Mouse (Mus musculus): ENCODE results near the gene H3f3b. TPM values are rescaled to one million over a fixed set of nuclear protein-coding genes. Genes with fewer than 3 reads are reported as not detected.

H3f3b gene
- total RNA-seq, 2 experiments from 2014 or later: 735 to 808 TPM

DNA sequence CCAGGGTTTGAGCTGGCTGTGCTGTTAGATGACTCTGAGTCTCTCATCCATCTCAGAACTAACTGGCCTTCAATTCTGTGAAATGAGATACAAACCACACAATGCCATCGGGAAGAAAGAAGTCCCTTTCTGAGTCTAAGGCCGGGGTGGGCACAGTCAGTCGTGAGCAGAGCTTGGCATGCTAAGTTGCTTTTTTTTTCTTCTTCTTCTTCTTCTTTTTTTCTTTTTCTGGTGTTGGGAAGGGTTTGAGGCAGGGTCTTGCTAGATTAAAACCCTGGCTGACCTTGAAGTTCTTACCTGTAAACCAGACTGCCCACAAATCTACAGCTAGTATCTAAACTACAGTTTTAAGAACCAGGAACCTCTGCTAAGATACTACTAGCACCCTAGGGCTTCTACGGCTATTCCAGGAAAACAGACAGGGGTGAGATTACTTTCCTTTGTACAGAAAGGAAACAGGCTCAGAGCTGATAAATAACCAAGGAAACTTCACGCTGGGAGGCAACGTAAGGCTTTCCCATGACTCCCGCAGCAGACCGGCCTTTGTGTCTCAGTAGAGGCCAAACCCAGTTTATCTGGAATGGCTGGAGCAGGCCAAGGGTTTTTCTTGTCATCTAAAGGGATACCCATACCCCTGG is 23.5 kb downstream of the H3f3b start:
- ATAC-seq (ENCODE audit: poor library complexity, severe bottlenecking): no peak

GRCm38 (mm10) chr11:116002894-116003293 is 24.9 kb downstream of the H3f3b start:
- no peak for ATAC-seq (ENCODE audit: poor library complexity, severe bottlenecking)

- no peak for ATAC-seq (ENCODE audit: poor library complexity, severe bottlenecking)
Observed at GRCm38 (mm10) chr11:116001725-116002124, 26.0 kb downstream of the H3f3b start.

DNA sequence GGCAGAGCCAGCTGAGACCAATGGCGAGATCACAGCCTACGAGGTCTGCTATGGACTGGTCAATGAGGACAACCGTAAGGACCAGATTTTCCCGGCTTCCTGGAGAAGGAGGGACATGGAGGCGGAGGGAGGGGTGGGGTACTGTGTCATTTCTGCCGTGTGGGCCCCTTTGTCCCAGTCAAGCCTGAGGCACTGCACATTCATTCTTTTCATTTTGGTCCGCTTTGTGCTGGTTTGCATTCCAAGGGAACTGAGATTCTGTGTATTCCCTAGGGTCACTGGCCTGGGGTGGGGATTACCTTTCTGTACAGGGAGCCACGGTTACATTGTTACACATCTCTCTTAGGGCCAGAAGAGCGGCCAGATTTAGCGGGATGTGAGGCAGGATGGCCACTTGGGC is 27.2 kb downstream of the H3f3b start:
- ATAC-seq (ENCODE audit: poor library complexity, severe bottlenecking): no peak

GRCm38 (mm10) chr11:115999538-116000143 is 28.1 kb downstream of the H3f3b start:
- ATAC-seq (ENCODE audit: poor library complexity, severe bottlenecking): peak; percentile 82

DNA sequence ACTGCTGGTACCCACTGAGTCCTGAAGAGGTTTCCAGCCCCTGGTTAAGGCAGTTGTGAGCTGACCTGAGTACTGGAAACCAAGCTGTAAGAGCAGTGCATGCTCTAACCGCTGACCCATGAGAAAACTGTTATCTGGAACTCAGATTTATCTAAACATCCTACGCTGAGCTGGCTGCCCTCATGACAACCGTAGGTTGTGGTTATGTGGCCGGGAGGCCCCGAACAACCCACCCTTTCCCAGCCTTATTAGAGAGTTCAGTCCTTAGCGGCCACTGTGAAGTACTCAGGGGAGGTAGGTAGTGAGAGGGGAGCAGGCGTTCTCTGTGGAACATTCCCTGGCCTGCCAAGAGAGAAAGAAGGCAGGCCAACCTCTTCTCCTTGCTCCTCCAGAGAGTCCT is 28.7 kb downstream of the H3f3b start:
- ATAC-seq (ENCODE audit: poor library complexity, severe bottlenecking): no peak

- no peak for ATAC-seq (ENCODE audit: poor library complexity, severe bottlenecking)
Observed at GRCm38 (mm10) chr11:115997662-115998061, 30.1 kb downstream of the H3f3b start.

- no peak for ATAC-seq (ENCODE audit: poor library complexity, severe bottlenecking)
Observed at GRCm38 (mm10) chr11:115997047-115997446, 30.7 kb downstream of the H3f3b start.

GRCm38 (mm10) chr11:115995256-115995655 is 32.5 kb downstream of the H3f3b start:
- ATAC-seq (ENCODE audit: poor library complexity, severe bottlenecking): no peak

DNA sequence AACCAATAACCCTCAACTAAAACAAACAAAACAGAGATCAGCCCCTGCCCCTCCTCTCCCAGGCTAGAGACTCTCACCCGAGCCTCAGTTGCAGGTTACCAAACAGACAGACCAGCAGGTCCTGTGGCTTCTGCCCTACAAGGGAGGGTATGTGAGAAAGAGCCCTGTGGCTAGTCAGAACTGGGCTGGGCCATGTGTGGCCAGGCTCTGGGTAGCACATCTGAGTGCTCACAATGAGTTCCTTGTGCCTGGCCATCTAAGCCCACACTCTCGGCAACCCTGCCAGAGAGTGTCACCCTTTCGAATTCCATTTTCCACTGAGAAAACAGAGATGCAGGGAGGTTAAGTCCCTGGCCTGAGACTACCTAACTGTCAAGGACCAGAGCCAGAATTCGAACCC is 35.7 kb downstream of the H3f3b start:
- ATAC-seq (ENCODE audit: poor library complexity, severe bottlenecking): no peak

- ATAC-seq (ENCODE audit: poor library complexity, severe bottlenecking): no peak
Observed at GRCm38 (mm10) chr11:115989686-115990085, 38.1 kb downstream of the H3f3b start.

- ATAC-seq (ENCODE audit: poor library complexity, severe bottlenecking): no peak
Observed at GRCm38 (mm10) chr11:115983291-115983690, 44.5 kb downstream of the H3f3b start.

DNA sequence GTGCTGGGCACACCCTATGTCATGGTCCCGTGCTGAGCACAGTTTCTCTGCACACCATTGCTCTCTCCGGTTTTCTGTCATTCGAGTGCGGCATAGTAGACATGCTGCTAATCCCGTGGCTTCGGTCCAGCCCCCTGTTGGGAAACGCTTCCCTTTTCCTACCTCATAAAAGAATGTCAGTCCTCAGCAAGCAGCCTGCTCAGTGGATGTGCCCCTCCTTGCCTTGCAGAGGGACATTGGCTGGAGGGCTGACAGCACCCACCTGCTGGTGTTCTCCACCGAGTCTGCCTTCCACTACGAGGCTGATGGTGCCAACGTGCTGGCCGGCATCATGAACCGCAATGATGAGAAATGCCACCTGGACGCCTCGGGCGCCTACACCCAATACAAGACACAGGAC is 45.3 kb downstream of the H3f3b start:
- ATAC-seq (ENCODE audit: poor library complexity, severe bottlenecking): no peak

GRCm38 (mm10) chr11:115975544-115975943 is 52.2 kb downstream of the H3f3b start:
- ATAC-seq (ENCODE audit: poor library complexity, severe bottlenecking): no peak

DNA sequence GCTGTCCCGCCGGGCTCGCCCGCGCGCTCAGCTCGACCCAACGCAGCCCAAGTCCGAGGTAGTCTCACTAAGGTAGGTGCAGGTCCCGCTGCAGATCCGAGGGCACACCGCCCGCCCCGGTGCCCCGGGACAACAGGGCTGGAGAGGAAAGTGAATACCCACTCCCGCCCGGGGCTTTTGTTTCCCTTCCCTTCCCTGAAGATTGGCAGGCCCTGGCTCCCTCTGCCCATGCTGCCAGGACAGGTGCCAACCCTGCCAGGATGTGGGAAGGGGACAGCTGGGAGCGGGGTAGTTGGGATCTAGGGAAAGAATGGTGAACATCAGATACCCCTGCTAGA is 52.7 kb downstream of the H3f3b start:
- no peak for ATAC-seq (ENCODE audit: poor library complexity, severe bottlenecking)

- ATAC-seq (ENCODE audit: poor library complexity, severe bottlenecking): peak; percentile 35; the same call in 1 of the 2 replicates
Observed at GRCm38 (mm10) chr11:115974309-115975082, 53.3 kb downstream of the H3f3b start, which contains the start of gene Itgb4. TSS of gene Itgb4 (plus strand) at chr11:115974709.

Other genes starting within 250 kb of the H3f3b start
- gene Caskin2, start 214.3 kb downstream of the H3f3b start, total RNA-seq (2015): 1.6 and 2.5 TPM in 2 replicates
- 1.7 and 3.0 TPM in 2 replicates for gene Caskin2, start 214.3 kb downstream of the H3f3b start, total RNA-seq (2017)
- 2.6 and 5.4 TPM in 2 replicates for gene Tsen54, start 213.2 kb downstream of the H3f3b start, total RNA-seq (2015)
- gene Tsen54, start 213.2 kb downstream of the H3f3b start, total RNA-seq (2017): 7.0 and 16.3 TPM in 2 replicates
- 3.4 and 5.0 TPM in 2 replicates for gene Llgl2, start 203.9 kb downstream of the H3f3b start, total RNA-seq (2015)
- gene Llgl2, start 203.9 kb downstream of the H3f3b start, total RNA-seq (2017): 5.2 and 6.0 TPM in 2 replicates
- 0.51 TPM in 1 of 2 replicates, not detected in the other for gene Myo15b, start 169.6 kb downstream of the H3f3b start, total RNA-seq (2015)
- gene Myo15b, start 169.6 kb downstream of the H3f3b start, total RNA-seq (2017): 0.04 and 0.33 TPM in 2 replicates
- gene Smim5, start 128.0 kb downstream of the H3f3b start, total RNA-seq (2015): 37.5 and 48.1 TPM in 2 replicates
- 40.4 and 42.5 TPM in 2 replicates for gene Smim5, start 128.0 kb downstream of the H3f3b start, total RNA-seq (2017)
- 2.7 and 4.9 TPM in 2 replicates for gene Smim6, start 115.9 kb downstream of the H3f3b start, total RNA-seq (2015)
- gene Smim6, start 115.9 kb downstream of the H3f3b start, total RNA-seq (2017): 0.73 TPM in 1 of 2 replicates, not detected in the other
- gene Sap30bp, start 94.7 kb downstream of the H3f3b start, total RNA-seq (2015): 18.6 and 22.6 TPM in 2 replicates
- gene Sap30bp, start 94.7 kb downstream of the H3f3b start, total RNA-seq (2017): 158 and 190 TPM in 2 replicates
- gene Recql5, start 94.5 kb downstream of the H3f3b start, total RNA-seq (2015): 13.2 and 19.9 TPM in 2 replicates
- gene Recql5, start 94.5 kb downstream of the H3f3b start, total RNA-seq (2017): 19.9 and 22.5 TPM in 2 replicates
- gene Itgb4, start 53.3 kb downstream of the H3f3b start, total RNA-seq (2015): 0.09 TPM in 1 of 2 replicates, not detected in the other
- not detected in 2 replicates for gene Itgb4, start 53.3 kb downstream of the H3f3b start, total RNA-seq (2017)
- gene Galk1, start 15.2 kb downstream of the H3f3b start, total RNA-seq (2015): 4.6 and 5.0 TPM in 2 replicates
- gene Galk1, start 15.2 kb downstream of the H3f3b start, total RNA-seq (2017): 10.4 and 10.8 TPM in 2 replicates
- gene Unk, start 2.4 kb upstream of the H3f3b start, total RNA-seq (2015): 10.1 and 10.5 TPM in 2 replicates
- 7.8 and 8.3 TPM in 2 replicates for gene Unk, start 2.4 kb upstream of the H3f3b start, total RNA-seq (2017)
- 16.5 and 18.2 TPM in 2 replicates for gene Unc13d, start 50.0 kb upstream of the H3f3b start, total RNA-seq (2015)
- gene Unc13d, start 50.0 kb upstream of the H3f3b start, total RNA-seq (2017): 26.7 and 27.7 TPM in 2 replicates
- gene Wbp2, start 59.0 kb upstream of the H3f3b start, total RNA-seq (2015): 89.9 and 100 TPM in 2 replicates
- gene Wbp2, start 59.0 kb upstream of the H3f3b start, total RNA-seq (2017): 39.5 and 49.8 TPM in 2 replicates
- gene Trim47, start 99.2 kb upstream of the H3f3b start, total RNA-seq (2015): 0.47 TPM in 1 of 2 replicates, not detected in the other
- gene Trim47, start 99.2 kb upstream of the H3f3b start, total RNA-seq (2017): 0.07 TPM in 1 of 2 replicates, not detected in the other
- 15.8 and 15.9 TPM in 2 replicates for gene Trim65, start 103.2 kb upstream of the H3f3b start, total RNA-seq (2015)
- 7.9 and 10.7 TPM in 2 replicates for gene Trim65, start 103.2 kb upstream of the H3f3b start, total RNA-seq (2017)
- 14.6 and 17.3 TPM in 2 replicates for gene Mrpl38, start 110.9 kb upstream of the H3f3b start, total RNA-seq (2015)
- gene Mrpl38, start 110.9 kb upstream of the H3f3b start, total RNA-seq (2017): 6.9 and 10.0 TPM in 2 replicates
- gene Fbf1, start 140.2 kb upstream of the H3f3b start, total RNA-seq (2015): 2.9 and 5.9 TPM in 2 replicates
- gene Fbf1, start 140.2 kb upstream of the H3f3b start, total RNA-seq (2017): 5.7 and 6.3 TPM in 2 replicates
- 58.5 and 63.9 TPM in 2 replicates for gene Ten1, start 170.9 kb upstream of the H3f3b start, total RNA-seq (2015)
- 21.4 and 27.2 TPM in 2 replicates for gene Ten1, start 170.9 kb upstream of the H3f3b start, total RNA-seq (2017)
- 15.1 and 18.3 TPM in 2 replicates for gene Acox1, start 171.1 kb upstream of the H3f3b start, total RNA-seq (2015)
- gene Acox1, start 171.1 kb upstream of the H3f3b start, total RNA-seq (2017): 18.6 and 19.7 TPM in 2 replicates
- gene Evpl, start 210.1 kb upstream of the H3f3b start, total RNA-seq (2015): 0.11 TPM in 1 of 2 replicates, not detected in the other
- gene Evpl, start 210.1 kb upstream of the H3f3b start, total RNA-seq (2017): 0.24 and 0.37 TPM in 2 replicates
- gene Srp68, start 246.3 kb upstream of the H3f3b start, total RNA-seq (2015): 17.4 and 21.0 TPM in 2 replicates
- 17.8 and 19.3 TPM in 2 replicates for gene Srp68, start 246.3 kb upstream of the H3f3b start, total RNA-seq (2017)

Measured in megakaryocyte, adult 5-6 weeks (primary cell).